Mouse (Mus musculus) heart, embryonic 15.5 days (tissue): ENCODE measurements at regions not wholly inside any gene's neighbourhood (a gene's known extent, or its start where the extent isn't known, plus 50 kb on each side); places are given as distances from the start of the nearest gene placed in this dataset.

Source experiments
- ATAC-seq: fragments of 200-750 bp; cut with Nextera tagmentation; replicated peaks from 2 replicates; pipeline ENCODE4 v1.8.0; 2017; ENCODE audit warnings: low read depth, moderate TSS enrichment; ENCODE audit not compliant: insufficient number of reproducible peaks, insufficient read depth, low FRiP score
- H3K27ac ChIP-seq: fragments of 300-500 bp; sonication (generic); 2 replicates; pipeline ENCODE4 v1.5.1; 2015; ENCODE audit warnings: mild to moderate bottlenecking, inconsistent platforms
- H3K27me3 ChIP-seq: fragments of 300-500 bp; sonication (generic); 2 replicates; pipeline ENCODE4 v1.6.1; 2015; ENCODE audit warnings: inconsistent platforms
- H3K36me3 ChIP-seq: fragments of 300-500 bp; sonication (generic); 2 replicates; pipeline ENCODE4 v1.6.1; 2015; ENCODE audit warnings: mild to moderate bottlenecking, inconsistent platforms
- H3K4me1 ChIP-seq: fragments of 300-500 bp; sonication (generic); replicated peaks from 2 replicates; pipeline ENCODE4 v1.6.1; 2015; ENCODE audit warnings: inconsistent platforms
- H3K4me2 ChIP-seq: fragments of 300-500 bp; sonication (generic); 2 replicates; pipeline ENCODE4 v1.6.1; 2015; ENCODE audit warnings: inconsistent platforms, mild to moderate bottlenecking, moderate library complexity
- H3K4me3 ChIP-seq: fragments of 300-500 bp; sonication (generic); 2 replicates; pipeline ENCODE4 v1.5.1; 2015; ENCODE audit warnings: mild to moderate bottlenecking, inconsistent platforms
- H3K9ac ChIP-seq: fragments of 300-500 bp; sonication (generic); 2 replicates; pipeline ENCODE4 v1.6.1; 2015; ENCODE audit warnings: mild to moderate bottlenecking, inconsistent platforms
- H3K9me3 ChIP-seq: fragments of 300-500 bp; sonication (generic); replicated peaks from 2 replicates; pipeline ENCODE4 v1.6.1; 2016; ENCODE audit warnings: inconsistent platforms
- WGBS: fragments of 180-500 bp; shearing (Covaris S2); methylation state at CpG from one replicate; pipeline ENCODE4 v1.1.7; 2015; ENCODE audit warnings: mixed read lengths; 5-methylcytosine and 5-hydroxymethylcytosine counted together

DNA sequence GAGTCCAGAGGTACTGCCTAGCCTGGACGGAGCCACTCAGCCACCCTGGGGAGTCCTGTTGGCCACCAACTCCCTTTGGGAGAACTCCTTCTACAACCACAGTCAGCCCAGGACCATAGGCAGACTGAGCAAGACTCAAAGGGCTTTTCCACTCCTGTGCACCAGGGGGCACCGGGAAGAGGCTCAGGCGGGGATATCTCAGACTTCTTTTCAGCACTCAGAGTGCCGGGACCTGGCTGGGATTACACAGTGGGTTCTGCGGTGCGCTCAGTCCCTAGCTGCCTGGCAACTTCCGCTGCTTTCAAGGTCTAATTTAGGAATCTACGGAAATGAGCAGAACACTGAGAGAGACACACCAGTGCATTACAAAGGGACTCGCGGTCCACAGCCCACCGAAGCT lies 136.1 kb upstream of the Gm12830 start:
- Histone ChIP-seq H3K27me3 (peaks cover 35% of the 10 kb centered on the region), H3K27ac (no peak overlapping the region), H3K36me3 (no peaks in the 10 kb centered on the region), H3K9ac (no peak overlapping the region), H3K9me3 (no peaks in the 10 kb centered on the region), H3K4me3 (no peak overlapping the region), H3K4me1 (peaks cover 8% of the 10 kb centered on the region; the same call in 1 of the 2 replicates), H3K4me2 (peak overlapping the region; percentile 34)
- peak; percentile 62; the same call in 1 of the 2 replicates for ATAC-seq
- 8% methylated on average over 11 of the region's 11 CpGs for WGBS

DNA sequence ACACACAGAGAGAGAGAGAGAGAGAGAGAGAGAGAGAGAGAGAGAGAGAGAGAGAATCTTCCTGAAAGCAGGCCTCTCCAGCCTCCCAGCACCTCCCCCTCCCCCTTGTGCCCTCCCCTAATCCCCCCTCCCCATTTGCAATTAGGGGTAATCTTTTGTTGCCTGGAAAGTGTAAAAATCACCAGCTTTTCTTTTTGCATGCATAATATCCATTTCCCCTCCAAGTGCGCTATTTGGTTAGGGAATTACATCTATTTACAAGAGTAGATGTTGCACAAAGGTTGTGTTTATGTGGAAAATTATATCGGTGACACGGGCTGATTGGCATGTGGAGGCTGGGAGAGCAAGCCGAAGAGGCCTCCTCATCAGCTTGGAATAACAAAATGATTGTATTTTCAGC lies 135.4 kb upstream of the Gm12830 start:
- 51% methylated on average over 4 of the region's 4 CpGs for WGBS
- no peak overlapping the region for H3K9ac ChIP-seq
- H3K27ac ChIP-seq = no peak overlapping the region

DNA sequence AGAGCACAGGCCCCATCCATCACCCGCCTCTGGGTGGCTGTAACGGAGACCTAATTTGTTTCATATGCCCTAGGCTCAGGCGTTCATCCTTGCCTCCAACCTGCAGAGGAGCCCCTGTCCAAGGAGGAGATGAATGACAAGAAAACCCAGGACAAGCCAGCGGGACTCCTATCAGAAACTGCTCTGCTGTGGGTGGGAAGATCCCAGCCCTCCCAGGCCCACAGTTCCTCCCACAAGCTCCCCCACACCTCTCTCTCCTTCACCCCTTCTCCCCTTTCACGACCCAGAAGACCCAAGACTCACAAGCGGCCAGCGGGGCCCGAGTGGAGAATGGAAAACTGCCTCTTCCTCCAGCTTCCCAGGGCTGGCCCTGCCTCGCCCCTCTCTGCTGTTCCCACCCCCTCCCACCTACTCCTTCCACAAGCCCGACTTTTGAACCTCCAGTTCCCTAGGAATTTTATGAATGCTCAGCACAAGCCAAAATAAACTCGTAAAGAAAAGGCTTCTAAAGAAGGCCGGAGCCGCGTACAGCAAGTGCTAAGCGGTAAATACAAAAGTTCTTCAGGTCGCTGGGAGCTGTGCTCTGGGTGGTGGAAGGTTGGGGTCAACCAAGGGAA lies 133.1 kb upstream of the Gm12830 start:
- ATAC-seq = peak; percentile 65
- H3K4me2 ChIP-seq = peak overlapping the region; percentile 36
- no peaks in the 10 kb centered on the region for H3K36me3 ChIP-seq
- H3K9ac ChIP-seq = no peak overlapping the region
- H3K27ac ChIP-seq = no peak overlapping the region
- H3K9me3 ChIP-seq = no peaks in the 10 kb centered on the region
- H3K4me3 ChIP-seq = no peak overlapping the region
- peaks cover 8% of the 10 kb centered on the region; the same call in 1 of the 2 replicates for H3K4me1 ChIP-seq
- H3K27me3 ChIP-seq = peaks cover 35% of the 10 kb centered on the region
- WGBS = 24% methylated on average over 16 of the region's 16 CpGs

More for the DNA sequence above, 135.4 kb upstream of the Gm12830 start:
- no peaks in the 10 kb centered on the region for H3K9me3 ChIP-seq
- H3K36me3 ChIP-seq = no peaks in the 10 kb centered on the region
- H3K4me3 ChIP-seq = no peak overlapping the region
- no peak for ATAC-seq
- H3K27me3 ChIP-seq = peaks cover 35% of the 10 kb centered on the region
- H3K4me1 ChIP-seq = peaks cover 8% of the 10 kb centered on the region; the same call in 1 of the 2 replicates
- H3K4me2 ChIP-seq = no peak overlapping the region; the same call in 1 of the 2 replicates

DNA sequence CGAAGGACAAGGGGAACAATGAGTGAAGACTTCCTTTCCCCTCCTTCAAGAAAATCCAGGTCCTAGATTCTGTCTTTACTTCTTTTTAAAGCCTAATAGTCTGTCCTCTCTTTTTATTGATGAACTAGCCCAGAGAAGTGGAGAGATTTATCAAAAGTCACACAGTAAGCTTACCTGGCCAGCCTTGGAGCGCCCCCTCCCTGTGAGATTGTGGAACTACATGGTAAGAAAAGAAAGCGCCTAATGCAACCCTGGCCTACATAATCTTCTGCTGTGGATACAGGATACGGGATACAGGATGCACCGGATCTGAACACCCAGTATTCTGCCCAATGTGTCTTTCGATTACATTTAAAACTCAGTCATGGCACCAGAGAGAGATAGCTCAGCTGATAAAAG lies 132.6 kb upstream of the Gm12830 start:
- H3K9me3 ChIP-seq = no peaks in the 10 kb centered on the region
- H3K4me1 ChIP-seq = peaks cover 8% of the 10 kb centered on the region; the same call in 1 of the 2 replicates
- no peak overlapping the region for H3K9ac ChIP-seq
- H3K4me3 ChIP-seq = no peak overlapping the region
- no peak for ATAC-seq
- H3K27me3 ChIP-seq = peaks cover 29% of the 10 kb centered on the region
- H3K4me2 ChIP-seq = no peak overlapping the region
- no peak overlapping the region for H3K27ac ChIP-seq
- WGBS = 58% methylated on average over 6 of the region's 6 CpGs
- H3K36me3 ChIP-seq = no peaks in the 10 kb centered on the region

DNA sequence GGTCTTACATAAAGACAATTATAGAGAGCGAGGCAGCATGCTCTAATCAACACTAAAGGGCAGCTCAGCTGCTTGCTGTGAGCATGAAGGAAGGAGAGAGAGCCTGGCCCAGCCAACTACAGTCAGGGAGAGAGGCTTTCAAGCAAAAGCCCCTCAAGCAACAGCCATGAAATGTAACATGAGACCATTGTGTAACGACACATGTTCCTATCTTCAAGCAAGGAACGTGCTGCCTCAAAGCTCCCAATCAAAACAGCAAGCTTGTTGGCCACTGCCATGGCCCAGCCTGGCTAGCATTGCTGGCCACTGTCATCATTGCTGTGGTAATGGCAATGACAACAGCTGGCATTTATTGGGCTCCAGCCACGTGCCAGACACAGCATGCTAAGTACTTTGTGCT lies 115.9 kb upstream of the Gm12830 start:
- H3K4me2 ChIP-seq = no peak overlapping the region
- H3K27ac ChIP-seq = no peak overlapping the region
- H3K9me3 ChIP-seq = no peaks in the 10 kb centered on the region
- no peaks in the 10 kb centered on the region for H3K36me3 ChIP-seq
- WGBS = 41% methylated on average over 4 of the region's 4 CpGs
- ATAC-seq = no peak
- H3K9ac ChIP-seq = no peak overlapping the region
- no peaks in the 10 kb centered on the region for H3K4me1 ChIP-seq
- H3K27me3 ChIP-seq = peaks cover 12% of the 10 kb centered on the region
- H3K4me3 ChIP-seq = no peak overlapping the region

DNA sequence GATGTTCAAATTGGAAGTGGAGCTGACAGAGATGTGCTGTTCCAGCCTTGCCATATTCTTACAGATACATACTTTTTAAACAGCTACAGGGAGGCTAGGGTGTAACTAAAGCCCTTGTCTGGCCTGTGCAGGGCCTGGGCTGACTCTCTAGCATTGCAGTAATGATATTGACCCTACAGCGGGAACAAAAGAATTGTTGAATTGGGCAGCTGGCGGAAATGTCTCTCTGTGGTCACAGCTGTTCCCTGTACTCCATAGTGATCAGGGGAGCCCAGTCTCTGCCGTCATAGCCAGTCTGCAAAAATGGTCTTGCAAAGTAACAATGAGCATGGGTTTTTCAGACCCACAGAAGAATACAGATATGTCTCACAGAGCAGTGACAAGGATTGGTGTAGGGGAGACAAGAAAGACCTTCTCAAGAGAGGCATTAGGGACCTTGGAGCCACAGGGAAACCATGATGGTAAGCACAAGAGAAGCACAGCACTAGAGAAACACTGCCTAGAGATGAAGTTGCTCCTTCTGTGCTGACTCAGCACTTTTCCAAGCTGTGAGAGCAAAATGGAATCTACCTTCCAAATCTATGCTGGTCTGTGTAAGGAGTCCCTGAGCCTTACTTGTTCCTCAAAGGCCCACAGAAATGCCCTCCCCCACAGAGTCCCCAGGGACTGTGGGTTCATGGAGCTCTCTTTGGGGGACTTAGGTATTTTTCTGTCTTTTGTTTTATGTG lies 111.2 kb upstream of the Gm12830 start:
- WGBS = 76% methylated on average over 3 of the region's 3 CpGs
- no peaks in the 10 kb centered on the region for H3K4me1 ChIP-seq
- no peaks in the 10 kb centered on the region for H3K27me3 ChIP-seq
- H3K4me3 ChIP-seq = no peak overlapping the region
- no peaks in the 10 kb centered on the region for H3K36me3 ChIP-seq
- H3K27ac ChIP-seq = no peak overlapping the region
- H3K9me3 ChIP-seq = no peaks in the 10 kb centered on the region
- no peak overlapping the region for H3K9ac ChIP-seq
- ATAC-seq = no peak
- no peak overlapping the region for H3K4me2 ChIP-seq

DNA sequence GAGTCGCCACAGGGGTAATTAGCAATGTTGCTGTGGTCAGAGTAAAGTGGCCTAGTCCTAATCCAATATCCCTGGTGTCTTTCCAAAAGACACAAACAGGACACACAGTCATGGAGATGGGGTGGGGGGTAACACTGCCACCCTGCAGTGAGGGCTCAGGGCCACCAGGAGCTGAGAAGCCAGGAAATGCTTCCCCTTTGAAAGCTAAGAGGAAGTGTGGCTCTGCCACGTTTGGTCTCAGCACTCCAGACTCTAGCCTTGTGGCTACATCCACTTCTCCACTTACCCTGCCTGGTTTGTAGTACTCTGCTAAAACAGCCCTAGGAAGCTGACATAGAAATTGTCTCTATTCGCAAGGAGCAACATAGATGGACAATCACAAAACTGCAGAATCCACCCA lies 110.4 kb upstream of the Gm12830 start:
- H3K36me3 ChIP-seq = no peaks in the 10 kb centered on the region
- no peak overlapping the region for H3K27ac ChIP-seq
- no peaks in the 10 kb centered on the region for H3K4me1 ChIP-seq
- H3K4me3 ChIP-seq = no peak overlapping the region
- no peak overlapping the region for H3K4me2 ChIP-seq
- ATAC-seq = no peak
- 59% methylated on average over 3 of the region's 3 CpGs for WGBS
- H3K27me3 ChIP-seq = no peaks in the 10 kb centered on the region
- H3K9ac ChIP-seq = no peak overlapping the region
- no peaks in the 10 kb centered on the region for H3K9me3 ChIP-seq

DNA sequence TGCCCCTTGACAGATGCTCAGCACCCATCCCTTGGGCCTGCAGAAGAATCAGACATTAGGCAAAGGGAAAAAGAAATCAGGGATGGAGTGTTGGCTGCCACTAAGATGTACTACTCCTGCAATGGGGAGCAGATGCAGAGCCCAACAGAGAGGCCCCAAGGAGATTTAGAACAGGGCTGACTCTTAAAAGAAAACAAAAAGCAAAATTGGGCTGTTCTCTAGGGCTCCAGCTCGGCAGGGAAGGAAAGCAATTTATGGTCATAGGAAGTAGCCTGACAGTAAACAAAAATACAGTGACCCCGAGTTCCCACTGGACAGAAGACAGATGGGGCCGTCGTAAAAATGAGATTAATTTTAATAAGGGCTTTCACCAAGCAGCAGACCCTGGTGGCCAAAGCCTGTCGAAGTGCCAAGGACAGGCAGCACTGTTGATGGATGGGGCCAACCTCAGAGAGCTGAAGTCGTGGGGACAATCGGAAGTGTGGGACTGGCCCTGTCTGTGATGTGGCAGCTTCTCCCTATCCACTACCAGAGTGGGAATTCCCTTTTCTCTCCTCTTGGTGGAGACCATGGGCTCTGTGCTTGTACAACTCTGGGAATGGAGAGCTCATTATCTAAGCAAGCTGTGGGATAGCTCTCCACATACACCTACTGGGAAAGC lies 109.4 kb upstream of the Gm12830 start:
- Histone ChIP-seq H3K9ac (no peak overlapping the region), H3K27ac (no peak overlapping the region), H3K9me3 (no peaks in the 10 kb centered on the region), H3K4me2 (no peak overlapping the region), H3K4me1 (no peaks in the 10 kb centered on the region), H3K27me3 (no peaks in the 10 kb centered on the region), H3K36me3 (no peaks in the 10 kb centered on the region), H3K4me3 (no peak overlapping the region)
- WGBS = 42% methylated on average over 7 of the region's 7 CpGs
- ATAC-seq = no peak

DNA sequence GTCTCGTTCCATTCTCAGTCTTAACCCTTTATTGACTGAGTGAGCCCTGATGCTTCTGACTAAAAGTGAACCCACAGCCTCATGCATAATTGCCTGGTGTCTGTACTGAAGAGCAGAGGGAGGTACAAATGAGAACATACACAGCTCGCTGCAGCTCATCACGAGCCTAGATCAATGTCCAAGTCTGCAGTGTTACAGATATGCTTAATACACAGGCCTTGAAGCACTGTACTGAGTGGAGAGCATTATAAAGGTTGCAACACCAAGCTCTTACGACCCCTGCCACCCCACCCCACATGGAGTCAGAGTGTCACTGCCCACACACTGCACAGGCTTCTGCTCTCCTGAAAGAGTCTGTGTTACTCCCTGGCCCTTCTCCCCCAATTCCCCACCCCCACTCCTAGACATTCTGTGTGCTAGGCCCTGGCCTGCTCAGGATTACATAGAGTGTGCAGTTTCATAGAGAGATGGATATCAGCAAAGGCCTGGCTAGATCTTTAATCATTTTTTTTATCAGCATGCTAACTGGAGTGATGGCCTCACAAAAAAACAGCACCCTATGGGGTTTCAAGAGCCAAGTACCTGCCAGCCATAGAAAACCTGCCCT lies 108.5 kb upstream of the Gm12830 start:
- H3K9ac ChIP-seq = no peak overlapping the region
- H3K4me3 ChIP-seq = no peak overlapping the region
- H3K27ac ChIP-seq = no peak overlapping the region
- H3K4me2 ChIP-seq = no peak overlapping the region
- no peak for ATAC-seq
- no peaks in the 10 kb centered on the region for H3K27me3 ChIP-seq
- H3K4me1 ChIP-seq = no peaks in the 10 kb centered on the region
- 58% methylated on average over 4 of the region's 4 CpGs for WGBS
- no peaks in the 10 kb centered on the region for H3K9me3 ChIP-seq
- no peaks in the 10 kb centered on the region for H3K36me3 ChIP-seq

DNA sequence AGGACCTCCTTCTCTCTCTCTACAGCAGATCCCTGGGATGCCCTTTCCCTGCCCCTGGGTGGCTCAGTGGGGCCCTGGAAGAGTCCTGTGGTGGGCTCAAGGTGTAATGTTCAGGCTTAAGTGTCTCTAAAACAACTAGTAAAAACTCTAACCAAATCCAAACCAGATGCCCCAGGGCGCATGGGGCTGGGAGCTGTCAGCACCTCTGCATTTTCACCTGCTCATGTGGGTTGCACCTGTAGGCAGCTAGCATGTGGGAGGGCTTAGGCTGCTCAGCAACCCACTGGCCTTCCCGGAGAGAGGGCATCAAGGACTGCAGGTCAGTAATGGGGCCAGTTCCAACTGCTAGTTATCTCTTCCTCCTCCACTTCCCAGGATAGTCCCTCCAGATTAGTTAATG lies 104.8 kb upstream of the Gm12830 start:
- Histone ChIP-seq H3K27ac (no peak overlapping the region), H3K9me3 (no peaks in the 10 kb centered on the region), H3K4me3 (no peak overlapping the region), H3K36me3 (no peaks in the 10 kb centered on the region), H3K4me1 (no peaks in the 10 kb centered on the region), H3K9ac (no peak overlapping the region), H3K27me3 (no peaks in the 10 kb centered on the region), H3K4me2 (no peak overlapping the region)
- ATAC-seq = no peak
- 53% methylated on average over 2 of the region's 2 CpGs for WGBS

DNA sequence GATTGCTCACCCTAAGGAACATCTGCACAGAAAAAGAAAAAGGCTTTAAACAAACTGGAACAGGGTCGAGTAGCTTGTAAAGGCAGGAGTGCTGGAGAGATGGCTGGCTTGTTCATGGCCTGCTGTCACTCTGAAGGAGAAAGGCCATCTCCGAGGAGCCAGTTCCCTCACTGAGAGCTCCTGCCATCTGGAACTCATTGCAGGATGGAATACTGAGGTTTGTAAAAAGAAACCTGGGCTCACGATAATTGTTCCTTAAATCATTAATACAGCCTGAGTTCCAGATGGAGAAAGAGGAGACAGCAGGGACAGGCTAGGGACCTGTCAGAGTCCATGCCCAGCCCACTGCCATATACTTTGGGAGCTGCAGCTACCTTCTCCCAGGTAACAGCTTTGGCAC lies 100.8 kb upstream of the Gm12830 start:
- no peak overlapping the region for H3K27ac ChIP-seq
- H3K4me2 ChIP-seq = no peak overlapping the region
- H3K27me3 ChIP-seq = no peaks in the 10 kb centered on the region
- H3K9me3 ChIP-seq = no peaks in the 10 kb centered on the region
- ATAC-seq = no peak
- WGBS = 63% methylated on average over 3 of the region's 3 CpGs
- no peaks in the 10 kb centered on the region for H3K36me3 ChIP-seq
- H3K4me3 ChIP-seq = no peak overlapping the region
- no peaks in the 10 kb centered on the region for H3K4me1 ChIP-seq
- no peak overlapping the region for H3K9ac ChIP-seq
